Mouse (Mus musculus): ENCODE data around the gene Lrrc23. TPM values are rescaled to one million over a fixed set of nuclear protein-coding genes. Genes with fewer than 3 reads are reported as not detected.

The Lrrc23 gene
- polyA plus RNA-seq, 1 experiment from 2014 or later: 0.17 TPM

GRCm38 (mm10) chr6:124734417-124734816 is 45.1 kb downstream of the Lrrc23 start:
- Histone ChIP-seq H3K9ac (no peak overlapping the region), H3K4me1 (ENCODE audit: insufficient read depth) (no peaks in the 10 kb centered on the region), H3K4me3 (ENCODE audit: low read depth, low read length) (no peak overlapping the region), H3K9me3 (ENCODE audit: low read depth, low read length) (no peaks in the 10 kb centered on the region), H3K27ac (ENCODE audit: low read depth) (no peak overlapping the region), H3K4me2 (no peak overlapping the region), H3K27me3 (ENCODE audit: insufficient read depth, low read length) (no peaks in the 10 kb centered on the region), H3K36me3 (ENCODE audit: insufficient read depth) (no peaks in the 10 kb centered on the region)
- ATAC-seq (ENCODE audit: insufficient read depth): no peak
- TF ChIP-seq CTCF (IDR thresholded peaks at IDR 0.05; ENCODE audit: low read depth): no peak
- no peak for DNase-seq
- WGBS: 83% methylated on average over 3 of the region's 3 CpGs

GRCm38 (mm10) chr6:124732476-124733370 is 46.8 kb downstream of the Lrrc23 start:
- DNase-seq (peak; percentile 34), ATAC-seq (ENCODE audit: insufficient read depth) (peak; percentile 47; the same call in 1 of the 2 replicates)
- Histone ChIP-seq H3K27me3 (ENCODE audit: insufficient read depth, low read length) (no peaks in the 10 kb centered on the region), H3K4me1 (ENCODE audit: insufficient read depth) (no peaks in the 10 kb centered on the region), H3K4me2 (peak overlapping the region; percentile 0; the same call in 1 of the 2 replicates), H3K36me3 (ENCODE audit: insufficient read depth) (no peaks in the 10 kb centered on the region), H3K9ac (peak overlapping the region; percentile 23; the same call in 1 of the 2 replicates), H3K4me3 (ENCODE audit: low read depth, low read length) (peak overlapping the region; percentile 15; the same call in 1 of the 2 replicates), H3K9me3 (ENCODE audit: low read depth, low read length) (no peaks in the 10 kb centered on the region), H3K27ac (ENCODE audit: low read depth) (no peak overlapping the region)
- 50% methylated on average over 19 of the region's 19 CpGs for WGBS
- 0 out of 2 replicates have a peak, but pooled peaks have one; percentile 19 for TF ChIP-seq CTCF (IDR thresholded peaks at IDR 0.05; ENCODE audit: low read depth)

- Histone ChIP-seq H3K4me2 (no peak overlapping the region), H3K4me3 (ENCODE audit: low read depth, low read length) (no peak overlapping the region), H3K9me3 (ENCODE audit: low read depth, low read length) (no peaks in the 10 kb centered on the region), H3K36me3 (ENCODE audit: insufficient read depth) (no peaks in the 10 kb centered on the region), H3K27ac (ENCODE audit: low read depth) (no peak overlapping the region), H3K9ac (no peak overlapping the region), H3K4me1 (ENCODE audit: insufficient read depth) (no peaks in the 10 kb centered on the region), H3K27me3 (ENCODE audit: insufficient read depth, low read length) (no peaks in the 10 kb centered on the region)
- DNase-seq: no peak
- WGBS: 84% methylated on average over 7 of the region's 7 CpGs
- no peak for ATAC-seq (ENCODE audit: insufficient read depth)
- no peak for TF ChIP-seq CTCF (IDR thresholded peaks at IDR 0.05; ENCODE audit: low read depth)
Measured at GRCm38 (mm10) chr6:124731038-124731437, 48.5 kb downstream of the Lrrc23 start.

- H3K27me3 ChIP-seq (ENCODE audit: insufficient read depth, low read length): no peaks in the 10 kb centered on the region
- H3K9me3 ChIP-seq (ENCODE audit: low read depth, low read length): no peaks in the 10 kb centered on the region
- no peak overlapping the region for H3K27ac ChIP-seq (ENCODE audit: low read depth)
- H3K9ac ChIP-seq: no peak overlapping the region
- ATAC-seq (ENCODE audit: insufficient read depth): no peak
- H3K4me3 ChIP-seq (ENCODE audit: low read depth, low read length): no peak overlapping the region
- no peak for TF ChIP-seq CTCF (IDR thresholded peaks at IDR 0.05; ENCODE audit: low read depth)
- H3K36me3 ChIP-seq (ENCODE audit: insufficient read depth): no peaks in the 10 kb centered on the region
- no peak for DNase-seq
- H3K4me1 ChIP-seq (ENCODE audit: insufficient read depth): no peaks in the 10 kb centered on the region
- no peak overlapping the region for H3K4me2 ChIP-seq
- WGBS: 74% methylated on average over 8 of the region's 8 CpGs
Measured at GRCm38 (mm10) chr6:124729850-124730705, 49.4 kb downstream of the Lrrc23 start.

- no peaks in the 10 kb centered on the region for H3K36me3 ChIP-seq (ENCODE audit: insufficient read depth)
- no peaks in the 10 kb centered on the region for H3K4me1 ChIP-seq (ENCODE audit: insufficient read depth)
- DNase-seq: no peak
- H3K27ac ChIP-seq (ENCODE audit: low read depth): no peak overlapping the region
- 81% methylated on average over 10 of the region's 10 CpGs for WGBS
- H3K4me3 ChIP-seq (ENCODE audit: low read depth, low read length): no peak overlapping the region
- H3K9ac ChIP-seq: no peak overlapping the region
- TF ChIP-seq CTCF (IDR thresholded peaks at IDR 0.05; ENCODE audit: low read depth): no peak
- no peaks in the 10 kb centered on the region for H3K27me3 ChIP-seq (ENCODE audit: insufficient read depth, low read length)
- ATAC-seq (ENCODE audit: insufficient read depth): no peak
- no peaks in the 10 kb centered on the region for H3K9me3 ChIP-seq (ENCODE audit: low read depth, low read length)
- H3K4me2 ChIP-seq: no peak overlapping the region
Measured at GRCm38 (mm10) chr6:124728621-124729020, 50.9 kb downstream of the Lrrc23 start.

- ATAC-seq (ENCODE audit: insufficient read depth) (no peak), DNase-seq (no peak)
- TF ChIP-seq CTCF (IDR thresholded peaks at IDR 0.05; ENCODE audit: low read depth): no peak
- Histone ChIP-seq H3K36me3 (ENCODE audit: insufficient read depth) (no peaks in the 10 kb centered on the region), H3K9ac (no peak overlapping the region), H3K4me3 (ENCODE audit: low read depth, low read length) (no peak overlapping the region), H3K4me2 (no peak overlapping the region), H3K4me1 (ENCODE audit: insufficient read depth) (no peaks in the 10 kb centered on the region), H3K27me3 (ENCODE audit: insufficient read depth, low read length) (no peaks in the 10 kb centered on the region), H3K27ac (ENCODE audit: low read depth) (no peak overlapping the region), H3K9me3 (ENCODE audit: low read depth, low read length) (no peaks in the 10 kb centered on the region)
- 80% methylated on average over 10 of the region's 10 CpGs for WGBS
Measured at GRCm38 (mm10) chr6:124724472-124724871, 55.1 kb downstream of the Lrrc23 start.

GRCm38 (mm10) chr6:124723541-124723940 is 56.0 kb downstream of the Lrrc23 start:
- ATAC-seq (ENCODE audit: insufficient read depth) (no peak), DNase-seq (no peak)
- no peak overlapping the region for H3K4me3 ChIP-seq (ENCODE audit: low read depth, low read length)
- H3K27me3 ChIP-seq (ENCODE audit: insufficient read depth, low read length): no peaks in the 10 kb centered on the region
- TF ChIP-seq CTCF (IDR thresholded peaks at IDR 0.05; ENCODE audit: low read depth): no peak
- no peak overlapping the region for H3K4me2 ChIP-seq
- no peaks in the 10 kb centered on the region for H3K9me3 ChIP-seq (ENCODE audit: low read depth, low read length)
- H3K36me3 ChIP-seq (ENCODE audit: insufficient read depth): no peaks in the 10 kb centered on the region
- no peak overlapping the region for H3K9ac ChIP-seq
- no peak overlapping the region for H3K27ac ChIP-seq (ENCODE audit: low read depth)
- 70% methylated on average over 8 of the region's 8 CpGs for WGBS
- H3K4me1 ChIP-seq (ENCODE audit: insufficient read depth): no peaks in the 10 kb centered on the region

All from lung, embryonic 14.5 days (tissue).